Mouse (Mus musculus): ENCODE measurements around the gene Ewsr1. TPM values are rescaled to one million over a fixed set of nuclear protein-coding genes. Genes with fewer than 3 reads are reported as not detected.

Ewsr1 gene
- total RNA-seq, 2 experiments from 2014 or later = 218 to 322 TPM

DNA sequence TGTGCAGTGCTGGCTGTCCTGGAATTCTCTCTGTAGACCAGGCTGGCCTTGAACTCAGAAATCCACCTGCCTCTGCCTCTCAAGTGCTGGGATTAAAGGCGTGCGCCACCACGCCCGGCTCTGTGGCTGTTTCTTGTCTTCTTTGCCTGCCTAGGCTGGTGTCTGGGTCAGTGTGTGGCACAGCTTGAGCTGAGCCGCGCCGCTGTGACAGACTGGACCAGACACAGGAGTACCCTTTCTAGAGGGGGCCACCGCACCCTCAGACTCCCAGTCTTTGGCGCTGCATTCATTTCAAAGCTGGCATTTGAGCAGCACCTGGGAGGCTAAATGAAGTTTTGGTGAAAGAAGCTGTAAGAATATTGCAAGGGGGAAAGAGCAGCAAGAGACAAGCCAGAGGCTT is 40.3 kb downstream of the Ewsr1 start:
- DNase-seq = no peak

DNA sequence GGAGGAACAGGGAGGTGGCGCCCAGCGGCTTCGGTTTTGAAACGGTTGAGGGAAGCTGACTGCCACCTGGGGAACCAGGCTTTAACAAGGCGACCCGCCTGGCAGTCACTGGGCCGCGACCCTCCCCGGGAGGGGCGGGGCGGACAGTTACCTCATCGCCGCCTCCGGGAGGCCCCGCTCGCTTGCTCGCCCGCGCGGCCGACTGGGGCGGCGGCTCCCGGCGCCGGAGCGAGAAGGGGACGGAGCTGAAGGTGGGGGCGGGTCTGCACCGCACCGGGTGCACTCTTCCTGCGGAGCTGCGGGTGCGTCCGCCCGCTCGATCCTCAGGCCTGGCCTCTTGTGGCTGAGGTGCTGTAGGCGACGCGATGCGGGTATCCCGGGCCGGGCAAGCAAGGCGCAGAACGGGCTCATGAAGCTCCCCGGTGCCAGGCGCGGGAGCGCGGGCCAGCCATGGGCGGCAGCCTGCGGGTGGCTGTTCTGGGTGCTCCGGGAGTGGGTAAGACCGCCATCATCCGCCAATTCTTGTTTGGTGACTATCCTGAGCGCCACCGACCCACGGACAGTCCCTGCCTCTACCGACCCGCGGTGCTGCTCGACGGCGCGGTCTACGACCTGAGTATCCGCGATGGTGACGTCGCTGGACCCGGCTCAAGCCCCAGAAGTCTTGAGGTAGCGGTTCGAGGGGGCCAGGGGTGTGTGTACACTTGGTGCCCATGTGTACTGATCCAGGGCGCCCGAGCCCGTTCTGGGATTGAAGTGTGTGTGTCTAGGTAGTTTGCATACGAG is 41.0 kb downstream of the Ewsr1 start, which contains the start of gene Rasl10a:
TSS of gene Rasl10a (plus strand) at position 273 of the 786 bp plus-strand sequence.
- DNase-seq = peak; percentile 64

DNA sequence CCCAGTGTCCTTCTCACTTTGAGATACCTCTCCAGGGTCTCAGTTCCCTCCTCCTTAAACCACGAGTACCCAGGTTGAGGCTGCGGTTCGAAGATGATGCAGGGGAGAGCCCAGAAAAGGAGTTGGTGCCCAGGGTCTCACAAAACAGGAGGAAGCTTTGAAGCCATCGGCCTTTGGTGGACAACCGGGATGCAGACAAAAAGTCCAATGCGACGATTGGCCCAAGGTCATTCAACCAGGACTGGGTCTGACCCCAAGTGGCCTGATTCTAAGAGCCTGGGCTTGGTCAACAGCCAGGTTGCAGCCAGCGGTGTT is 41.6 kb downstream of the Ewsr1 start:
- DNase-seq = no peak

DNA sequence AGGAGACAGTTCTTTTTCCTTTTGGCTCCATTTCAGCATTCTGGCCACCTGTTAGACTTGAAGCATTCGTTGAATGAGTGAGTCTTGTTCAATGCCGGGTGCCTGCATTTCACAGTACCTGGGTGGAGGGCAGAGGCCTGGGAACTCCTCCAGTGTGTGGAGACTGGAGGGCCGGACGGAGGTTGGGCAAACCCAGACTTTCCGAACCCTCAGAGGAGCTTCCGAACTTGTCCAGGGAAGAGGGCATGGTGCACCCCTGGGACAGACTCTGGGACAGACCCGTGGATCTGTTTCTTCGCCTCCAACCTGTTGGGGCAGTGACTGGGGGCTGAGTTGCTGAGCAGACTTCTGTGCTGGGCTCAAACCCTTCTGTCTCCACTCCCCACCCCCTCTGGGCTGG is 42.0 kb downstream of the Ewsr1 start:
- DNase-seq = no peak

DNA sequence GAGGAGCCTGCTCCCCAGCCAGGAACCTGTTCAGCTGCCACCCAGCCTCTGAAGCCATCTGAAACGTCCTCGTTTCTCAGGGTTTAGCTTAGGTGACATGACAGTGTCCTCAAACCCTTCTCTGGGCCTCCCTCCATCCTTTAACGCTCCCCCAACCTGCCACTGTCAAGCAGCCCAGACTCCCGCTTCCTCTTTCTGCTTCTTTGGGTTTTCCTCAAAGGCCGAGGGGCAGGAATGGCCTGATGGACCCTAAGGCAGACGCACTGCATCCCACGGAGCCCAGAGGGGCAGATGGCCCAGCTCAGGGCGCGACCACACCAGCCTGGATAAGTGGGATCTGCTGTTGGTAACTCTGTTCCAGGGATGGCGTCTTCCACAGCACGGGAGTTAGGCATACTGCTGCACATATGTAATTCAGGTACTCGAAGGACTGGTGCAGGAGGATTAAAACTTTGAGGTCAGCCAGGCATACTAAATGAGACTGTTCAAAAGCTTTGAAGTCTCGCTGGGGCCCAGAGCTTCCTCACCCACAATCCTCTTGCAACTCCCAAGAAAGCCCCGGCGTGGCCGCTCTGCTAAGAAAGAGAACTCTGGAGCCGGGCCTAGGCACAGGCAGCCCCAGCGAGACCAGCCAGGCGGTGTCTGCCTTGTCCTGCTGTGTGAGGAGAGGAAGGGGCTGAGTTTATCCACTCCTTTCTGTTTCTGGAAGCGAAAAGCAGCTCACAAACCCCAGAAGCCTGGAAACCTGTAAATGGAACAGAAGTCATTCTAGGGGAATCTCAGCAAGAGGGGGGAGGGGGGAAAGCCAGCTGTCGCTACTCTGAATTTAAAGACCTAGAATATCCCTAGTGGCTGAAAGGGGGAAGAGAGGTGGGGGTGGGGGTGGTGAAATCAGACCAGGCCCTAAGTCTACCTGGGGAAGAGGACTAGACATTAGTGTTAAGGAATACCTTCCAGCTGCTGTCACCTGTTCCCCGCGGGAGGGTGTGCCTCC is 42.8 kb downstream of the Ewsr1 start:
- no peak for DNase-seq

DNA sequence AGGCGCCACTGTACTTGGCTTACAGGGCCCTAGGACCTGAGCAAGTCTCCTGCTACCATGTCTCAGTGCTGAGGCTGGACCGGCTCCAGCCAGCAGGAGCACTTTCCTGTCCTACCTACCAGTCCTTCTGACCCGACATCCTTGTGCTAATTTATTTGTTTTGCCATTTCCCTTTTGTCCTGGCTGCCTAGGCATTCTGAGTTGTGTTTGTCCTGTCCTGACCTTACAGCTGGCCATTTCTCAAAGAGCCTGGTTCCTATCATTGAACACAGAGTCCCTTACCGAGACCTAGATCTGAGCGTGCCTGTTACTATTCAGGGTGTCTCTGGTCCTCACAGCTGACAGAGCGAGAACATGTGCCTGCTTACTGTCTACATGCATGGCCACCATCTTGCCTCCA is 44.2 kb downstream of the Ewsr1 start:
- no peak for DNase-seq

DNA sequence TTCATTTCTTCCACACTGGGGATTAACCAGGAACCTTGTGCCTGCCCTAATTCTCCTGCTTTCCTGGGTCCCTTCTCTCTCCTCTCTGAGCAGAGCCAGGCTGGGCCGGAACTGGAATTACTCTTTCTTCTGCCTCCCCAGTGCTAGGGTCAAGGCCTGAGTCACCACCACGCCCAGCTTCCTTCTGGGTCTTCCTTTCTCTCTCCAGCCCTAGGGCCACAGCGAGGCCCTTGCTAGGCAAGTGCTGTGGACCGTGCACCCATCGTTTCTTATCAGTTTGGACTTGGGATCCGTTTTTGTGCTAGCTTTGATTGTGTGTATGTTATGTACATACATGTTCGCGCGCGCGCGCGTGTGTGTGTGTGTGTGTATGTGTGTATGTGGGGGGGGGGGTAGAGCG is 44.9 kb downstream of the Ewsr1 start:
- no peak for DNase-seq

DNA sequence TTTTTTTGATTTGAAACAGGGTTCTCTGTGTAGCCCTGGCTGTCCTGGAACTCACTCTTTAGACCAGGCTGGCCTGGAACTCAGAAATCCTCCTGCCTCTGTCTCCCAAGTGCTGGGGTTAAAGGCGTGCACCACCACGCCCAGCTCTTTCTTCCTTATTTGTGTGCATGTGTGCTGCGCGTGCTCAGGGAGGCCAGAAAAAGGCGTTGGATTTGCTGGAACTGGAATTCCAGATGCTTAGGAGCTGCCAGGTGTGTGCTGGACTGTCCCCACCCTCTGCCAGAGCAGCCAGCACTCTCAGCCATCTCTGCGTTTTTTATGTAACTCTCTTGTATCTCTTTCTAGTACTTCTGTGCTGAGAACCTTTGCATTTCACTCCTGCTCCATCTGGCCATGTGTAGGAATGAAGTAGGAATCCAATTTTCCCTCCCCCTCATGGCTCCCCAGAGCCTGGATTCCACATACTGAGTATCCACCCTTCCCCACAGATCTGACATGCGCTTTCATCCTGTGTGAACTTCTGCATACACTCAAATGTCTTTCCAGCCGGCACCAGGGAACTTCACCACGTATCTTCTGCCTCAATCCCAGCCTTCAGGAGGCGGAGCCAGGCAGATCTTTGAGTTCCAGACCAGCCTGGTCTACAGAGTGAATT is 46.7 kb downstream of the Ewsr1 start:
- DNase-seq = no peak

DNA sequence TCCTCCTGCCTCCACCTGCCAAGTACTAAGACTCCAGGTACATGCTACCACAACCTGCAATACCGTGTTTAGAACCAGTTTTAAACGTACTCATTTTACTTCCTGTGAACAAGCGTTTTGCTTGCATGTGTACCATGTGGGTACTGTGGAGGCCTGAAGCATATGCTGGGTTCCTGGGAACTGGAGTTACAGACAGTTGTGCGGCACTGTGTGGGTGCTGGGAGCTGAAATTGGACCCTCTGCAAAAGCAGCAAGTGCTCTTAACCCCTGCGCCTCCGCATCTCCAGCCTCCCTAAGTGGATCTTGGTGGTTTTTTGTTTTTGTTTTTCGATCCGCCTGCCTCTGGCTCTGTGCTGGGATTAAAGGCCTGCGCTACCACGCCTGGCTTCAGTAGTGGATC is 47.4 kb downstream of the Ewsr1 start:
- no peak for DNase-seq

DNA sequence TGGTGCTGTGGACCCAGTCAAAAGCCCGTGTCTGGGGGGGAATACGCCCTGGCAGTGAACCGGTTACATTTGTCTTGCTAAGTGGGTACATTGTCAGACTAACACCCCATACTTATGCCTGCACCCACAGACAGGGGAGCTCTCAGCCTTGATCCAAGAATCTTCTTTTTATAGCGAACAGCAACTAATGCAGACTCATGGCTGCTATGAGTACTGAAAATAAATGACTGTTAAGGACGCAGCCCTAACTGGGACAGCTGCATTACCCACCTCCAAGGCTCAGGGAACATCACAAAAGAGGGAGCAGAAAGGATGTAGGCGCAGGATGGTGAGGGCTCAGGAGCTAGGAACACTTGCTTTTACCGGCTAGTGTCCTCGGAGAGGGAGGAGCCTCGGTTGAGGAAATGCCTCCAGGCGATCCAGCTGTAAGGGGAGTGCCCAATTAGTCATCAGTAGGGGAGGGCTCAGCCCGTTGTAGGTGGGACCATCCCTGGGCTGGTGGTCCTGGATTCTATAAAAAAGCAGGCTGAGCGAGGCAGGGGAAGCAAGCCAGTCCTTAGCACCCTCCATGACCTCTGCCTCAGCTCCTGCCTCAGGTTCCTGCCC is 52.6 kb downstream of the Ewsr1 start:
- DNase-seq = no peak

DNA sequence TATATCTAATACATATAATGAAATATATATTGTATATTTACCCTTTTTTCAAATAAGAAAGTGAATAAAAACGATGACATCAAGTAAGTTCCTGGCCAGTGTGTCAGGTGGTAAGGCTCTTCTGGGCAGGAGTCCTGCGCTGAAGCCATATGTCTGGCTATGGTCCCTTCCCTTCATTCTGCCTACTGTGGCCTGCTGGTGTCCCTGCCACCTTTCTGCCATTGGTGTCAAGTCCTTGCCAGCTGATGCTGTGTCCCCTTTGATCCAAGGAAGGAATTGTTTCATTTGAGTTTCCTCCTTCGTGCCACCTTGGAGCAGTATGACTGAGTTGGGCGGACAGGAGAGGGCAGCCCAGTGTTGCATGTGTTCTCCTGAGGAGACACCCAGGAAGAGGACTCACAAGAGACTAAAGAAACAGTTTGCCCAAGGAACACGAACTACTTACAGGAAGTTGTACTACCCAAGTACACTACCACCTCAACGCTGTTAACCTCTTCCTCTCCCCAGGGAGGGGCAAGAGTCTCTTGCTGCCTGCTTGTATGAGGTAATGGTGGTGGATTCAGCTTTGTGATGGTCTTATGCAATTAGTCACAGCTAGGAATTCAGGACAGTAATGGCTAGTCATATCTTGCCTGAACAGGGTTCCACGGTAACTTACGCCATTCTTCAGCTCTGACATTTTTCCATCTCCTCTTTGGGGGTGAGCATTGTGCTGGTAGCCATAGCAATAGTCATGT is 56.3 kb downstream of the Ewsr1 start:
- no peak for DNase-seq

DNA sequence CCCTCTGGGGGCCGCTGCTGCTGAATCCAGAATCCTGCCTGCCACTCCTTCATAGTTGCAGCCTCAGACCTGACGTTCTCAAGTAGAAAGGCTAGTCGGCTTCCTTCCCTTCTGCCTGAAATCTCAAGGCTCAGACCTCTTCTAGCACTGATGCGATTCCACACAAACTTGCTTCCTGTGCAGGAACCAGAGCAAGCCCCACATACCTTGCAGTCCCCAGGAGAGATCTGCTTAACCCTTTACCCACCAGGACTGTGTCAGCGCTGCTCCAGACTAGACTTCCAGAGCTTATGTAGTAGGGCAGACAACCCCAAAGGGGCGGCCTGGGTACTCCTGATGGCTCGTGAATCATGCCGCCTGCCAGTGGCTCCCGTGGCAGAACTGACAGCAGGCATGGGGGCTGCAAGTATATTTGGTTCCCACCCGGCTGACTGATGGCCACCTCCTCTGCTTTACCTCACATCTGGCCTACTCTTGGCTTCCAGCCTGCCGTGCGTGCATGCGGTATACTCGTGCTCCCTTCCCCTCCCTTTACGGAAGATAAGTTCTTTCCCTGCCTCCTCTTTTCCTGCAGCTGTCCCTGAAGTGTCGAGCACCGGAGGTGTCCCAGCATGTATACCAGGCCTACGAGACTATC is 57.8 kb downstream of the Ewsr1 start:
- no peak for DNase-seq

DNA sequence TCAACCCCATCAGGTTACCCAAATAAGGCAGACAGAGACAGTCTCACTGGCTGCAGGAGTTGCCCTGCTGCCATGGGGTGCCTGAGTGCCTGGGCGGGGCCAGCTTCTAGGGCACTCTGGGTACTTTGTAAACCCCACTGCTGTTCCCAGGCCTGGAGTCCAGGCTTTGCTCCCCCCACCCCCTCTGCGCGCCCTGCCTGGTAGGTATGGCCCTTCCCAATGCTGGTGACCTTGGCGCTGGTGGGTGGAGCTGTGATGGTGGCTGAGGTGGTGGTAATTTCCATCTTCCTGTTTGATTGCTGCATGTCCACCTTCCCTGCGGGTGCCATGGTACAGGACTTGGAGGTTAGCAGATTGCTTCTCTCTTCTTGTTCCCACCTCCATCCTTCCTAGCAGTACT is 58.5 kb downstream of the Ewsr1 start:
- DNase-seq = no peak

DNA sequence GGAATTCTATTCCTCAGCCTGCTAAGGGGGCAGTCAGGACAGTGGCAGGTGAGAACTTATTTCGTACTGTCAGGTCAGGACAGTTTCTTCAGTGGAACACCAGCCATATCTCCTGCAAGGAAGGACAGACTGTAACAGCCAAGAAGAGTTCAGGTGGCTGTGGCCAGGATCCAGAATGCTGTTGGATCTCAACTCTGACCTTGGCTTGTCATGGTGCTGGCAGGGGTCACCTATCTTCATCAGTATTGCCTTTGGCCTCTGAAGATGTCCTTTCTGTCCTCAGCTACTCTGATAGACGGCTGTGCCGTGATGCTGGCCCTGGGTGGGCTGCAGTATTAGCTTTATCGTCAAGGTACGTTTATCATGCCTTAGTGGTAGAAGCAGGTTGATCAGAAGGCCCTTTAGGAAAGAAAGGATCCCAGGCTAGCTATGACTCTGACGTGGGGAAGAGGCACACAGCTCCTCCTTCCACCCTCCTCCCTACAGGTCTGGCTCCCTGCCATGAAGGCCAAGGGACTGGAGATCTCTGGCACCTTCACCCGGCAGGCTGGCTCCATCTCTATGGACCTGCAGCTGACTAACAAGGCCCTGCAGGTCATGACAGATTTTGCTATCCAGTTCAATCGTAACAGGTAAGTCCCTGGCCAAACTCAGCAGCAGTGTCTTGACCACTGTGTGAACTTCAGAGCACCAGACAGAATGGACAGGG is 61.8 kb downstream of the Ewsr1 start:
- DNase-seq = peak; percentile 80

DNA sequence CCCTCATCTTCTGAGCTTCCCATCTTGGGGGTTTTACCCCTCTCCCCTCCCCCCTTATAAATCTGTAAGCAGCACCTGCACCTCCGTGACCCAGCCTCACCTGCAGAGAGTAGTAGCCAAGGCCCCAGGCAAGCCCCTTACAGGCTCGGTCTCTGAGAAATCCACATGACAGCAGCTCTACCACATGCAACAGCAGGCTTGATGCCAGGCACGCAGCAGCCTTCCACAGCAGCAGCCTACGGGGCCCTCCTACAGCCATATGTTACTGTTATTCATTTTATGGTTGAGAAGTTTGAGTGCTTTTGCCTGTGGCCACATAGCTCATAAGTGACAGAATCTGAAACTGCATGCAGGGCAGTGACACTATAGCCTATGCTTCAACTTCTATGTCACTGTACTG is 63.6 kb downstream of the Ewsr1 start:
- DNase-seq = no peak

DNA sequence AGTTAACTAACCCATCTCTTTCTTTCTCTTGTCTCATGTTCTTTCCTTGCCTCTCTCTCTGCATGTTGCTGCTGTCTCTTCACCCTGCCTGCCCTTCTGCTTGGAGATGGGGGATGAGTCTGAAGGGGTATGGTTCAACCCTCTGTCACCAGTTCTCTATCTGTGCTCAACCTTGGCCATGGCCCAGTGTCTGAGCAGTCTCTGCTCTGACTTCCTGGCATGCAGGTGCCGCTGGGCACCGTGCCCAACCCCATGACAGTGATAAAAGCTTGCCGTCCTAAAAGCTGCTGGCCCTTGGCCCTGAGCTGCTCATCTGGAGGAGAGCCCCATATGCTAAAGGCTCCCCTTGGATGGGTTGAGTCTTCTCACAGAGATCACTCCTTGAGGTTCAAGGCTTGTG is 65.9 kb downstream of the Ewsr1 start:
- DNase-seq = peak; percentile 78

DNA sequence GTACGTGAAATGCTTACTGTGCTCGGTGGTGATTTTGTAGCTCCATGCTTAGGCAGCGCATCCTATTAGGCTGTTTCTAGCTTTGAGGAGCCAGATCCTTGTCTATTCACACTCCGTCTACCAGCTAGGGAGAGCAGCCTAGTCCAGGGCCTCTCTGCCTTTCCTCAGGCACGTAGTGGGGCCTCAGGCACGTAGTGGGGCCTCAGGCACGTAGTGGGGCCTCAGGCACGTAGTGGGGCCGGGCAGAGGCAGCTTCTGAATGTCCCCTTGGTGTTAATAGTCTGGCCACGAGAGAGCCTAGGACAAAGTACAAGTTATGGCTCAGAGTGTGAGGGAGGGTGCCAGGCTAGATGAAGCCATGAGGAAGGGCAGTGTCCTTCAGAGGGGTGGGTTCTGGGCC is 66.4 kb downstream of the Ewsr1 start:
- no peak for DNase-seq

DNA sequence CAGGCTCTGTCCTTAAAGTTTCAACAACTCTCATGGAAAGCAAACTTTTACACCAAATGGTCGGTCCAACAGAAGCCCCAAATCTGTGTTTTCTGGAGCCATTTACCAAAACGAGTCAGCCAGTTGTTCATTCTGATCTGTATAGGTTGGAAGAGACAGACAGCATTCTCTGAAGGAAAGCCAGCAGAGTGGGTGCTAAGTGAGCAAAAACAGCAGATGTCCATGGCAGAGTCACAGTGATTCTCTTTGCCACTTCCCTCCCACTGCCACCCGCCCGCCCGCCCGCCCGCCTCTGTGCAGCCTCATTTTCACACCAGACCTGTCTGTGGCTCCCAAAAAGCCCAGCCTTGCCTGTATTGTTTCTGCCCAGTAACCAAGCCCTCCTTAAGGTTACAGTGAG is 70.8 kb downstream of the Ewsr1 start:
- no peak for DNase-seq

DNA sequence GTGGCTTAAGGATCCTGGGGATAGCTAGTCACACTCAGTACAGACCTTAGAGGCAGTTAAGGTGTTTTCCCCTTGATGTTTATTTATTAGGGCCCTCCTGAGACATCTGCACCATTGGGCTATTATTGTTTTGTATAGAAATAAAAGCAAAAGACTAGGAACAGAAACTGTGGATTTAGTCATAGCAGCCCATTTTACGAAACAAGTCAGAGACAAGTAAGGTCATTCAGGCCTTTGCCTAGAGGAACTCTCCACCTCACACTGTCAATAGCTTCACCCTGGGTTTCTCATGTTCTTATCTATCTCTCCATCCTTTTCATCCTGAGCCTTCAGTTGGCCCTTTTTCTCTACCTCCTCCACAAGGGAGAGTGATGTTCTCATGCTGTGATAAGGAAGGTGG is 74.0 kb downstream of the Ewsr1 start:
- DNase-seq = no peak
